Mouse (Mus musculus): Measurements from ENCODE around the gene Itgb4.

GRCm38 (mm10) chr11:116020519-116020922 is 46.0 kb downstream of the Itgb4 start:
- TF ChIP-seq CTCF (IDR thresholded peaks at IDR 0.05; ENCODE audit: low read depth, low read length): no peak
- no peak for TF ChIP-seq POLR2A (IDR thresholded peaks at IDR 0.05; ENCODE audit: borderline replicate concordance, low read depth, low read length)
